Mouse (Mus musculus): ENCODE data around the gene Dtx3. TPM values are rescaled to one million over a fixed set of nuclear protein-coding genes. Genes with fewer than 3 reads are reported as not detected.
"Not testable (repeated sequence)": the region's sequence is repeated elsewhere in the genome, so short reads cannot be mapped to it uniquely, and the experiment has no call there.

Dtx3 gene
- polyA plus RNA-seq, 2 experiments: 157 to 565 TPM

DNA sequence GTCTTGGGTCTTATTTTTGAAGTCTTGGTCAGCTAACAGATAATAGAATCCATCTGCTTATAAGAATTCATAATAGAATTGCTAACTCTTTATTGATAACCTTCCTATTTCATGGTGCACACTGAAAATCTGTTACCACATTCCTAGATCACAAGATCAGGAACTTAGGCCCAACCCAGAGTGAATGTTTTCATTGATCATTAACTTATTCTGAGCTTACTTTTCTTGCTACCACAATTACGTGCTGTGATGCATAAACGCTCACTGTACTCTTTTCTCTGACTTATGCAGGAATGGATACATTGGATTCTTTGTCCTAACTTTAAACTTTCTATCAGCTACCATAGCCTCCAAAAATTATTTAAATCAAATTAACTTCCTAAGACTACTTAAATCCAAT is 41.3 kb downstream of the Dtx3 start:
- H3K4me3 ChIP-seq (replicated peaks; ENCODE audit: low read length): no peak overlapping the region

DNA sequence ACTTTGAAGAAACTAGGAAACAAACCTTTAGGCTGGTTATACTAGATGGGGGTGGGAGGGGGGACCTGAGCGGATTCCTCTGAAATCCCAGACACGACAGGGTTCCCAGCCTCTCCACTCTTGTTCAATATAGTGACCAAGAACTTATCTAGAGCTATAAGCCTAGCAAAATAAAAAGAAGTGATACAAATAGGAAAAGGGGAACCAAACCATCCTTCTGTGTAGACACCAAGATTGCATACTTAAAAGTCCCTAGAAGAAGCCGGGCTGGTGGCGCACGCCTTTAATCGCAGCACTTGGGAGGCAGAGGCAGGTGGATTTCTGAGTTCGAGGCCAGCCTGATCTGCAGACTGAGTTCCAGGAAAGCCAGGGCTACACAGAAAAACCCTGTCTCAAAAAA is 42.2 kb downstream of the Dtx3 start:
- H3K9ac ChIP-seq (ENCODE audit: low read depth, low read length, severe bottlenecking): no peak overlapping the region
- H3K4me2 ChIP-seq (replicated peaks; ENCODE audit: low read depth, low read length, severe bottlenecking): no peak overlapping the region
- no peaks in the 10 kb centered on the region for H3K9me3 ChIP-seq (ENCODE audit: control insufficient read depth, low read length)
- no peaks in the 10 kb centered on the region for H3K36me3 ChIP-seq (ENCODE audit: control insufficient read depth, insufficient read depth, low read length)
- no peak for DNase-seq (ENCODE audit: low spot score)
- no peaks in the 10 kb centered on the region for H3K4me1 ChIP-seq (ENCODE audit: control insufficient read depth, insufficient read depth, low read length)
- no peaks in the 10 kb centered on the region for H3K27me3 ChIP-seq (ENCODE audit: control insufficient read depth, insufficient read depth, low read length)
- no peak overlapping the region for H3K4me3 ChIP-seq (replicated peaks; ENCODE audit: low read length)
- no peak for TF ChIP-seq POLR2A (IDR thresholded peaks at IDR 0.05; ENCODE audit: borderline replicate concordance, extremely low read depth, insufficient read depth, insufficient read length)
- 88% methylated on average over 7 of the region's 7 CpGs for WGBS
- no peak for ATAC-seq (ENCODE audit: low FRiP score, low read depth)
- no peak overlapping the region for H3K27ac ChIP-seq (replicated peaks; ENCODE audit: low read depth, low read length)

More for the DNA sequence above, 41.3 kb downstream of the Dtx3 start:
- Histone ChIP-seq H3K4me1 (ENCODE audit: control insufficient read depth, insufficient read depth, low read length) (no peaks in the 10 kb centered on the region), H3K27ac (replicated peaks; ENCODE audit: low read depth, low read length) (no peak overlapping the region), H3K36me3 (ENCODE audit: control insufficient read depth, insufficient read depth, low read length) (no peaks in the 10 kb centered on the region), H3K4me2 (replicated peaks; ENCODE audit: low read depth, low read length, severe bottlenecking) (no peak overlapping the region), H3K9me3 (ENCODE audit: control insufficient read depth, low read length) (no peaks in the 10 kb centered on the region), H3K9ac (ENCODE audit: low read depth, low read length, severe bottlenecking) (no peak overlapping the region), H3K27me3 (ENCODE audit: control insufficient read depth, insufficient read depth, low read length) (no peaks in the 10 kb centered on the region)
- ATAC-seq (ENCODE audit: low FRiP score, low read depth) (no peak), DNase-seq (ENCODE audit: low spot score) (no peak)
- WGBS: 83% methylated on average over 2 of the region's 2 CpGs
- TF ChIP-seq POLR2A (IDR thresholded peaks at IDR 0.05; ENCODE audit: borderline replicate concordance, extremely low read depth, insufficient read depth, insufficient read length): no peak

DNA sequence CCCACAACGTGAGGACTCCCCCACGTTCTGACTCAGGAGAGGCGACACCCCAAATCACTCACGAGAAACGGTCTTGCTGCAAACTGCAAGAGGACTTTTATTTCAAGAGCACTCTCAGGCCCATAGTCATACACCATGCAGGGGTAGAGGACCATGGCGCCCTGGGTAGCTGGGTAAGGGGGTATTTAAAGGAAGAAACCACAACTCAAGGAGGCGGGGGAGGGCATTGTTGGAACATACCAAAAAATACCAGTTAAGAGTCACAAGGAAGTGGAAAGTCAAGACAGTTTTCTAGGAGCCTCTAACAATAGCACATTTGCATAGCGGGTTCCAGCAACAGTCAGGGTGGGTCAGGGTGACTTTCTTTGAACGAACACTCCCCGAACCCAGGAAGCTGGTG is 43.0 kb downstream of the Dtx3 start:
- H3K4me1 ChIP-seq (ENCODE audit: control insufficient read depth, insufficient read depth, low read length); H3K27ac ChIP-seq (replicated peaks; ENCODE audit: low read depth, low read length); H3K4me3 ChIP-seq (replicated peaks; ENCODE audit: low read length); ATAC-seq (ENCODE audit: low FRiP score, low read depth); DNase-seq (ENCODE audit: low spot score); H3K9ac ChIP-seq (ENCODE audit: low read depth, low read length, severe bottlenecking); H3K36me3 ChIP-seq (ENCODE audit: control insufficient read depth, insufficient read depth, low read length); H3K4me2 ChIP-seq (replicated peaks; ENCODE audit: low read depth, low read length, severe bottlenecking); H3K27me3 ChIP-seq (ENCODE audit: control insufficient read depth, insufficient read depth, low read length); H3K9me3 ChIP-seq (ENCODE audit: control insufficient read depth, low read length): not testable (repeated sequence)
- 86% methylated on average over 10 of the region's 10 CpGs for WGBS

GRCm38 (mm10) chr10:127151233-127151632 is 44.3 kb downstream of the Dtx3 start:
- not testable (repeated sequence) for H3K9ac ChIP-seq (ENCODE audit: low read depth, low read length, severe bottlenecking); H3K36me3 ChIP-seq (ENCODE audit: control insufficient read depth, insufficient read depth, low read length); H3K9me3 ChIP-seq (ENCODE audit: control insufficient read depth, low read length); H3K4me2 ChIP-seq (replicated peaks; ENCODE audit: low read depth, low read length, severe bottlenecking); H3K27me3 ChIP-seq (ENCODE audit: control insufficient read depth, insufficient read depth, low read length); DNase-seq (ENCODE audit: low spot score); ATAC-seq (ENCODE audit: low FRiP score, low read depth); H3K27ac ChIP-seq (replicated peaks; ENCODE audit: low read depth, low read length); H3K4me1 ChIP-seq (ENCODE audit: control insufficient read depth, insufficient read depth, low read length); H3K4me3 ChIP-seq (replicated peaks; ENCODE audit: low read length)
- whole genome bisulfite sequencing: 89% methylated on average over 3 of the region's 3 CpGs

DNA sequence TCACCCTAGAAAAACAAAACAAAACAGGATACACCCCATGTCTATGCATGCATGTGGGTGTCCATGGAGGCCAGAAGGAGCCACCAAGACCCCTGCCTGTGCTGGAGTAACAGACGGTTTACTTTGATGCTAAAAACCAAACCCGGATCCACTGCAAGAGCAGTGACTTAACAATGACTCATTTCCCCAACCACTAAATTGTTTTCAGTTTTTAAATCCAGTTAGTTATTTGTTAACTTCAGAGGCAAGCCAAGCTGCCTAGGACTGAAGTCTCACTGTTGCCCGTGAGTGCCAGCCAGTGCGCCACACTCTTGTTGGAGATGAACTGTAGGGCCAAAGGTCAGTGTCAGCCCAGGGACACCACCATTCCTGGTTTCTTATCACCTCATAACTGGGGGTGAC is 45.1 kb downstream of the Dtx3 start:
- no peaks in the 10 kb centered on the region for H3K27me3 ChIP-seq (ENCODE audit: control insufficient read depth, insufficient read depth, low read length)
- no peaks in the 10 kb centered on the region for H3K4me1 ChIP-seq (ENCODE audit: control insufficient read depth, insufficient read depth, low read length)
- no peak for ATAC-seq (ENCODE audit: low FRiP score, low read depth)
- H3K9me3 ChIP-seq (ENCODE audit: control insufficient read depth, low read length): no peaks in the 10 kb centered on the region
- H3K36me3 ChIP-seq (ENCODE audit: control insufficient read depth, insufficient read depth, low read length): no peaks in the 10 kb centered on the region
- H3K4me3 ChIP-seq (replicated peaks; ENCODE audit: low read length): no peak overlapping the region
- H3K27ac ChIP-seq (replicated peaks; ENCODE audit: low read depth, low read length): no peak overlapping the region
- DNase-seq (ENCODE audit: low spot score): no peak
- H3K4me2 ChIP-seq (replicated peaks; ENCODE audit: low read depth, low read length, severe bottlenecking): no peak overlapping the region
- H3K9ac ChIP-seq (ENCODE audit: low read depth, low read length, severe bottlenecking): no peak overlapping the region
- no peak for TF ChIP-seq POLR2A (IDR thresholded peaks at IDR 0.05; ENCODE audit: borderline replicate concordance, extremely low read depth, insufficient read depth, insufficient read length)
- 75% methylated on average over 4 of the region's 4 CpGs for WGBS

DNA sequence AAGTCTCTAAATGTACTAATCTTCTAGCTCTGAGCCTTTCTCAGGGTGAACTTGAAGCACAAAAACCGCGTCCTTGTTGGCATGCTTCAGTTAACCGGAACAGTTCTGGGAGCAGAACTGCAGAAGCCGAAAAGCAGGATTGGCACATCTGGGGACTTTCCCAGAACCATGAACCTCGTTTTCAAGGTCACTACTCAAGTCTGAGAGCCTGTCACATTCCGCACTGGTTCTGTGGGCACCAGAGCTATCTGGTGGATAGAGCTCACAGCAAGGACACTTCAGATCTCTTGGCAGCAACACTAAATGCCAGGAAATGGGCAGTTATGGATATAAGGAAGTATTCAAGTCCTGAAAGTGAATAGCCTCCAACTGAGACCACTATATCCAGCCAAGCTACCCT is 48.4 kb downstream of the Dtx3 start:
- no peaks in the 10 kb centered on the region for H3K36me3 ChIP-seq (ENCODE audit: control insufficient read depth, insufficient read depth, low read length)
- H3K9ac ChIP-seq (ENCODE audit: low read depth, low read length, severe bottlenecking): no peak overlapping the region
- no peak overlapping the region for H3K4me3 ChIP-seq (replicated peaks; ENCODE audit: low read length)
- ATAC-seq (ENCODE audit: low FRiP score, low read depth): no peak
- no peak overlapping the region for H3K27ac ChIP-seq (replicated peaks; ENCODE audit: low read depth, low read length)
- no peaks in the 10 kb centered on the region for H3K4me1 ChIP-seq (ENCODE audit: control insufficient read depth, insufficient read depth, low read length)
- H3K27me3 ChIP-seq (ENCODE audit: control insufficient read depth, insufficient read depth, low read length): no peaks in the 10 kb centered on the region
- WGBS: 70% methylated on average over 6 of the region's 6 CpGs
- no peak for DNase-seq (ENCODE audit: low spot score)
- H3K9me3 ChIP-seq (ENCODE audit: control insufficient read depth, low read length): no peaks in the 10 kb centered on the region
- no peak for TF ChIP-seq POLR2A (IDR thresholded peaks at IDR 0.05; ENCODE audit: borderline replicate concordance, extremely low read depth, insufficient read depth, insufficient read length)
- H3K4me2 ChIP-seq (replicated peaks; ENCODE audit: low read depth, low read length, severe bottlenecking): no peak overlapping the region

Data from limb, embryonic 14.5 days (tissue).